Mouse (Mus musculus): Measurements from ENCODE around the gene Tff3.

The Tff3 gene

GRCm38 (mm10) chr17:31119429-31119828 lies 10.0 kb downstream of the Tff3 start:
- peak; percentile 72 for DNase-seq

GRCm38 (mm10) chr17:31117946-31118345 lies 11.5 kb downstream of the Tff3 start:
- DNase-seq = no peak

GRCm38 (mm10) chr17:31116063-31116462 lies 13.4 kb downstream of the Tff3 start:
- DNase-seq = no peak

GRCm38 (mm10) chr17:31113191-31113856 lies 16.1 kb downstream of the Tff3 start:
- no peak for DNase-seq

GRCm38 (mm10) chr17:31108388-31108787 lies 21.1 kb downstream of the Tff3 start:
- DNase-seq = no peak

- no peak for DNase-seq
Measured at GRCm38 (mm10) chr17:31103823-31104222, 25.6 kb downstream of the Tff3 start.

- DNase-seq = no peak
Measured at GRCm38 (mm10) chr17:31103007-31103570, 26.4 kb downstream of the Tff3 start.

GRCm38 (mm10) chr17:31098788-31099187 lies 30.7 kb downstream of the Tff3 start:
- no peak for DNase-seq

- DNase-seq = no peak
Measured at GRCm38 (mm10) chr17:31096893-31097292, 32.6 kb downstream of the Tff3 start.

GRCm38 (mm10) chr17:31095570-31095969 lies 33.9 kb downstream of the Tff3 start:
- no peak for DNase-seq

- DNase-seq = no peak
Measured at GRCm38 (mm10) chr17:31094781-31095180, 34.7 kb downstream of the Tff3 start.

GRCm38 (mm10) chr17:31091023-31091735 lies 38.3 kb downstream of the Tff3 start:
- DNase-seq = no peak

- DNase-seq = no peak
Measured at GRCm38 (mm10) chr17:31089848-31090247, 39.6 kb downstream of the Tff3 start.

- no peak for DNase-seq
Measured at GRCm38 (mm10) chr17:31088711-31089110, 40.7 kb downstream of the Tff3 start.

- DNase-seq = no peak
Measured at GRCm38 (mm10) chr17:31086196-31086595, 43.2 kb downstream of the Tff3 start.

GRCm38 (mm10) chr17:31085519-31085918 lies 43.9 kb downstream of the Tff3 start:
- no peak for DNase-seq

- DNase-seq = no peak
Measured at GRCm38 (mm10) chr17:31082296-31083078, 47.0 kb downstream of the Tff3 start.

GRCm38 (mm10) chr17:31079078-31079840 lies 50.2 kb downstream of the Tff3 start:
- peak; percentile 53 for DNase-seq

GRCm38 (mm10) chr17:31078581-31078980 lies 50.9 kb downstream of the Tff3 start:
- DNase-seq = no peak

GRCm38 (mm10) chr17:31077561-31077960 lies 51.9 kb downstream of the Tff3 start:
- no peak for DNase-seq

- no peak for DNase-seq
Measured at GRCm38 (mm10) chr17:31075471-31075870, 54.0 kb downstream of the Tff3 start.

Data from kidney, adult 9 months (tissue).